Mouse (Mus musculus): ENCODE measurements around the gene Gtf2f2. TPM values are rescaled to one million over a fixed set of nuclear protein-coding genes. Genes with fewer than 3 reads are reported as not detected.
A peak's percentile ranks its signal among the peaks of the same experiment; 100 is the strongest.

The Gtf2f2 gene
- polyA plus RNA-seq, 1 experiment from 2014 or later, result 25.4 TPM

DNA sequence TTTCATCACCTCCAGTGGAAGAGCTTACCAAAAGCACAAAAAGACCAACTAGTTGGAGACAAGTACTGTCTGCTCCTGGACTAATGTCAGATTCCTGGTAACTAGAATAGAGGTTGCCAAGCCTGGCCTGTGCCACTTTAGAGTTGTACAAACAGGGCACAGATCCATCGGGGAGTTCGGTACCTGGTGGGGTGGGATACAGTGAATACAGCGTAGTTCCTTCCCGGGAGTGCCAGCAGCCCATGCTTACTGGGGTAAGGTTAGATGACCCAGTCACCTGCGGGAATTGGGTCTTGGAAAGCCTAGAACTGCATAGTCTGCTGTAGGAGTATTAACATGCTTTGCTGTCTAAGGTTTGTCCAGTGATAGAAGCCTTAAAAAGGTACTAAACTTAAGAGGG, 162.2 kb downstream of the Gtf2f2 start:
- Histone ChIP-seq H3K9ac (ENCODE audit: low read length) (no peak overlapping the region), H3K36me3 (ENCODE audit: control insufficient read depth, insufficient read depth, low read length) (peaks cover 62% of the 10 kb centered on the region), H3K4me2 (ENCODE audit: low read length) (no peak overlapping the region), H3K4me3 (ENCODE audit: control insufficient read depth in 1 of 2, insufficient read depth in 1 of 2, low read depth in 1 of 2, low read length in 2 of 2) (no peak overlapping the region), H3K27me3 (ENCODE audit: control insufficient read depth, insufficient read depth, low read length) (no peaks in the 10 kb centered on the region), H3K27ac (replicated peaks in 1 of 2; ENCODE audit: control insufficient read depth in 1 of 2, insufficient read depth in 1 of 2, low read depth in 2 of 2, low read length in 2 of 2) (no peak overlapping the region), H3K9me3 (ENCODE audit: control insufficient read depth, low read length) (no peaks in the 10 kb centered on the region), H3K4me1 (ENCODE audit: control insufficient read depth in 2 of 2, insufficient read depth in 2 of 2, low read length in 2 of 2) (peaks cover 4 to 31% of the 10 kb centered on the region in 2 experiments; a peak in 3 of 4 replicates)
- no peak for ATAC-seq (ENCODE audit: insufficient number of reproducible peaks, insufficient read depth, low FRiP score, low read depth)
- 93% methylated on average over 5 of the region's 5 CpGs for WGBS

DNA sequence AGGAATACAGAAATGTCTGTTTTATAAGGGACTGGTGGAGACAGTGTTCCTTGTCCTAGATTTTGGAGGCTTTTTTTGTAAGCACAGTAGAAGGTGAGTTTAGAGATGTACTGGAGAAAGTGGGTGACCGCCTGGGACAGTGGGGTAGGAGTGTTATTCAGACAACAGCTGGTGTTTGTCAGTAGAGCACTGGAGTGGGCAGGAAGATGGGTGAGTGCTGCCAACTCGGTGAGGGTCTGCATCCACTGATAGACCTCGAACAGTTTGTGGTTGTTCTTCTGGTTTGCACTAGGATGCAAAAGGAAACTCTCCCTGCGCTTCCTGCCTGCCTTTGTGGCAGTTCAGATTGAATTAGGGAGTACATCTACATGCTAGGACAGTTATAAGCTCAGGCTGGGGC, 163.0 kb downstream of the Gtf2f2 start:
- ATAC-seq (ENCODE audit: insufficient number of reproducible peaks, insufficient read depth, low FRiP score, low read depth), result no peak
- H3K4me3 ChIP-seq (ENCODE audit: control insufficient read depth in 1 of 2, insufficient read depth in 1 of 2, low read depth in 1 of 2, low read length in 2 of 2), result peak overlapping the region in 1 of 2 experiments; percentile 18; a peak in 1 of 4 replicates
- H3K4me1 ChIP-seq (ENCODE audit: control insufficient read depth in 2 of 2, insufficient read depth in 2 of 2, low read length in 2 of 2), result peaks cover 4 to 31% of the 10 kb centered on the region in 2 experiments; a peak in 3 of 4 replicates
- H3K27me3 ChIP-seq (ENCODE audit: control insufficient read depth, insufficient read depth, low read length), result no peaks in the 10 kb centered on the region
- H3K9ac ChIP-seq (ENCODE audit: low read length), result peak overlapping the region; percentile 4; the same call in 1 of the 2 replicates
- no peak overlapping the region for H3K27ac ChIP-seq (replicated peaks in 1 of 2; ENCODE audit: control insufficient read depth in 1 of 2, insufficient read depth in 1 of 2, low read depth in 2 of 2, low read length in 2 of 2)
- H3K4me2 ChIP-seq (ENCODE audit: low read length), result peak overlapping the region; percentile 69
- WGBS, result 54% methylated on average over 4 of the region's 4 CpGs
- H3K9me3 ChIP-seq (ENCODE audit: control insufficient read depth, low read length), result no peaks in the 10 kb centered on the region
- peaks cover 61% of the 10 kb centered on the region for H3K36me3 ChIP-seq (ENCODE audit: control insufficient read depth, insufficient read depth, low read length)

Other genes starting within 250 kb of the Gtf2f2 start
- 8.3 and 9.2 TPM in 2 replicates for gene Slc25a30, start 223.8 kb downstream of the Gtf2f2 start, polyA plus RNA-seq (2014; fragmentation: Nextera tagmentation; extraction: Ambion mirVana)
- gene Tpt1, start 165.8 kb downstream of the Gtf2f2 start, polyA plus RNA-seq (2014; fragmentation: Nextera tagmentation; extraction: Ambion mirVana), result 1,091 and 1,152 TPM in 2 replicates
- 0.47 and 0.59 TPM in 2 replicates for gene Kctd4, start 55.9 kb downstream of the Gtf2f2 start, polyA plus RNA-seq (2014; fragmentation: Nextera tagmentation; extraction: Ambion mirVana)
- gene Gpalpp1, start 99.9 kb upstream of the Gtf2f2 start, polyA plus RNA-seq (2014; fragmentation: Nextera tagmentation; extraction: Ambion mirVana), result 11.0 and 12.3 TPM in 2 replicates
- 7.4 and 8.1 TPM in 2 replicates for gene Nufip1, start 100.0 kb upstream of the Gtf2f2 start, polyA plus RNA-seq (2014; fragmentation: Nextera tagmentation; extraction: Ambion mirVana)

Measured in heart, embryonic 14.5 days (tissue).